Mouse (Mus musculus) intestine, postnatal 0 days (tissue): ENCODE results near the gene Slc12a1. TPM values are rescaled to one million over a fixed set of nuclear protein-coding genes. Genes with fewer than 3 reads are reported as not detected.

ENCODE experiments used
- ATAC-seq: fragments of 200-750 bp; cut with Nextera tagmentation; 2 replicates; pipeline ENCODE4 v1.8.0; 2017; ENCODE audit warnings: mild to moderate bottlenecking, moderate TSS enrichment, moderate library complexity
- H3K27ac ChIP-seq: fragments of 300-500 bp; sonication (generic); 2 replicates; pipeline ENCODE4 v1.5.1; 2014; ENCODE audit warnings: mild to moderate bottlenecking, low read depth, low read length, moderate library complexity
- H3K27me3 ChIP-seq: fragments of 300-500 bp; sonication (generic); replicated peaks from 2 replicates; pipeline ENCODE4 v1.6.1; 2014; ENCODE audit warnings: low read length, mixed read lengths; ENCODE audit not compliant: control insufficient read depth, insufficient read depth
- H3K36me3 ChIP-seq: fragments of 300-500 bp; sonication (generic); 2 replicates; pipeline ENCODE4 v1.6.1; 2014; ENCODE audit warnings: mild to moderate bottlenecking, moderate library complexity; ENCODE audit not compliant: control insufficient read depth, insufficient read depth
- H3K4me1 ChIP-seq: fragments of 300-500 bp; sonication (generic); replicated peaks from 2 replicates; pipeline ENCODE4 v1.6.1; 2014; ENCODE audit warnings: antibody characterized with exemption, low read length, mixed read lengths; ENCODE audit not compliant: control insufficient read depth, insufficient read depth
- H3K4me2 ChIP-seq: fragments of 300-500 bp; sonication (generic); replicated peaks from 2 replicates; pipeline ENCODE4 v1.6.1; 2014; ENCODE audit warnings: low read depth, mild to moderate bottlenecking, moderate library complexity
- H3K4me3 ChIP-seq: fragments of 300-500 bp; sonication (generic); 2 replicates; pipeline ENCODE4 v1.5.1; 2014; ENCODE audit warnings: low read depth, low read length
- H3K9ac ChIP-seq: fragments of 300-500 bp; sonication (generic); 2 replicates; pipeline ENCODE4 v1.6.1; 2014; ENCODE audit warnings: mild to moderate bottlenecking, low read depth, low read length
- H3K9me3 ChIP-seq: fragments of 300-500 bp; sonication (generic); 2 replicates; pipeline ENCODE4 v1.6.1; 2016; ENCODE audit warnings: mixed run types; ENCODE audit not compliant: control insufficient read depth
- CTCF ChIP-seq: sonication (generic); IDR thresholded peaks from 2 replicates; pipeline ENCODE4 v1.5.1; 2016; ENCODE audit warnings: low read depth, mild to moderate bottlenecking, control low read depth, antibody characterized with exemption, moderate library complexity
- WGBS: fragments of 180-500 bp; shearing (Covaris S2); extraction: QIAGEN DNeasy Blood & Tissue Kit; methylation state at CpG from one replicate; pipeline ENCODE4 v1.1.7; 2014; 5-methylcytosine and 5-hydroxymethylcytosine counted together
- polyA plus RNA-seq: library from polyadenylated mRNA; unstranded; fragments of >200 nt; fragmentation: Nextera tagmentation; extraction: Ambion mirVana; gene quantifications from 2 replicates; pipeline ENCODE4 v1.2.1, GENCODE M21; 2015

Slc12a1 gene
- polyA plus RNA-seq, 1 experiment from 2014 or later, result not detected

- Histone ChIP-seq H3K27ac (no peak overlapping the region), H3K4me3 (no peak overlapping the region), H3K4me2 (no peak overlapping the region), H3K9me3 (no peaks in the 10 kb centered on the region), H3K36me3 (no peaks in the 10 kb centered on the region), H3K9ac (no peak overlapping the region), H3K4me1 (no peaks in the 10 kb centered on the region), H3K27me3 (no peaks in the 10 kb centered on the region)
- no peak for ATAC-seq
- 96% methylated on average over 2 of the region's 2 CpGs for WGBS
- no peak for TF ChIP-seq CTCF
Observed at GRCm38 (mm10) chr2:125234049-125234448, 81.7 kb downstream of the Slc12a1 start.

DNA sequence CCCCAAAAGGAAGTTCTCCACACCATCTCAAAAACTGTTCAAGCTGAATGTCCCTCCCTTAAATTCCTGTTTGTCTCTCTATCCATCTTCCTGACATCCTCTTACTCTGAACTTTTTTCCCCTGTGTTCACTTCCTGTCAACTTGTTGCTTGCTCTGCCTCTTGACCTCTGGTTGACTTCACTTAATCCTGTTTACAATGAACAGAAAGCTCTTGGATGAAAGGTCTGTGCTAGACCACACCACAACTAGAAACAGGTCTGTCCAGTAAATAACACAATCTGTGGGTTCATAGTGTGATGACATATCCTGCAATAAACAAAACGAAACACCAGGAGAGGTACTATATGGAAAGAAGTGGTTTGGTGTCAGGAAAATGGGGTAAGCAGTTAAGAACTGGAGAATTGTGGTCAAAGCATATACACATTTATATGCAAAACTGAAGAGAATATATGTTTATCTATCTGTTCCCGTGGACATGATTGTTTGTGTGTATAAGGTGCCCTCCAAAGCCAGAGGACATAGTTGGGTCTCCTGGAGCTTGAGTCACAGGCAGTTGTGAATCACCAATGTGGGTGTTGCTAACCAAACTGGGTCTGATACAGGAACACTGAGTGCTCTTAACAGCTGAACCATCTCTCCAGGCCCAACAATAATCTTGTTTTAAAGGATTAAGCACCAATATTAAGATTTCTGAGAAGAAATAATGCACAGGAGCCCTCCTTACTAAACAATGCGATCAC, 93.4 kb downstream of the Slc12a1 start:
- WGBS, result 75% methylated on average over 3 of the region's 3 CpGs
- no peak for ATAC-seq
- H3K9ac ChIP-seq, result no peak overlapping the region

GRCm38 (mm10) chr2:125246669-125247068, 94.4 kb downstream of the Slc12a1 start:
- peak overlapping the region; percentile 71 for H3K4me3 ChIP-seq
- 13% methylated on average over 9 of the region's 9 CpGs for WGBS
- ATAC-seq, result no peak
- H3K4me1 ChIP-seq, result no peaks in the 10 kb centered on the region
- no peaks in the 10 kb centered on the region for H3K9me3 ChIP-seq
- TF ChIP-seq CTCF, result no peak
- peak overlapping the region; percentile 62; the same call in 1 of the 2 replicates for H3K9ac ChIP-seq
- H3K27me3 ChIP-seq, result no peaks in the 10 kb centered on the region
- H3K36me3 ChIP-seq, result 0 out of 2 replicates have a peak, but pooled peaks cover 3% of the 10 kb centered on the region
- H3K27ac ChIP-seq, result peak overlapping the region; percentile 88
- peak overlapping the region; percentile 97 for H3K4me2 ChIP-seq

More for the DNA sequence above, 93.4 kb downstream of the Slc12a1 start:
- no peak for TF ChIP-seq CTCF
- Histone ChIP-seq H3K27me3 (no peaks in the 10 kb centered on the region), H3K4me2 (no peak overlapping the region), H3K4me3 (no peak overlapping the region), H3K27ac (no peak overlapping the region), H3K36me3 (0 out of 2 replicates have a peak, but pooled peaks cover 3% of the 10 kb centered on the region), H3K9me3 (no peaks in the 10 kb centered on the region), H3K4me1 (no peaks in the 10 kb centered on the region)

DNA sequence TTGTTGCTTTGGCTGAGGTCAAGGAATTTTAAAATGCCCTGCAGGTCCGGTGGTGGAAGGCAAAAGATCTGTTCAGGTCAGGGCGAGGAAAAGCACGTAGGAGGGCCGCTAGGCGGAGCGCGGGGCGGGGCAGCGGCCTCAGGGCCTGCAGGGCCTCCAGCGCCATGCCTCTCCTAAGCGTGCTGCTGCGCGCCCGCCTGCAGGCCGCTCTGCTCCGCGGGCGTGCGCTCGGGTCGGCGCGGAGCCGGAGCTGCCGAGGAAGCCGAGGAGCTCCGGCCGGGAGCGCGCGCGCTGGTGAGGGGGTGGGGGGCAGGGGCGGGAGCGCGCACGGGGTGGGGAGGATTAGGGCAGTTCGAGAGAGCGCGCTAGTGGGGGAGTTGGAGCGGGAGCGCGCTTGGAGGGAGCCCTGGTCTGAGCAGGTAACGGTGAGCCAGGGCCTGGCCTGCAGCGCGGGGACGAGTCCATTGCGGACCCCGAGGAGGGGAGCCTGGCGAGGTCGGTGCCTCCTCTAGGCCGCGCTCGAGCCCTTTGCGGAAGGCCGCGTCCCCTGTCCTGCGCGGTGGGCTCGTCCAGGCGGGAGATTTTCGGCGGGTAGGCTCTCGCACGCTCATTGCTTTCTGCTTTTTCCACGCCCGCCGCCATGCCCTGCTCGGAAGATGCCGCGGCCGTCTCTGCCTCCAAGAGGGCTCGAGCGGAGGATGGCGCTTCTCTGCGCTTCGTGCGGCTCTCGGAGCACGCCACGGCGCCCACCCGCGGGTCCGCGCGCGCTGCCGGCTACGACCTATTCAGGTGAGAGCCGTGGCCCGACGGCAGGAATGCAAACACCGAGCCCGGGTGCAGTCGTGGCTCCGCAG, 95.0 kb downstream of the Slc12a1 start, which contains the start of gene Dut:
Gene Dut (plus strand): TSS at position 83 of the 854 bp plus-strand sequence.
- Histone ChIP-seq H3K4me3 (peak within 1 kb of the TSS; percentile 71), H3K36me3 (0 out of 2 replicates have a peak, but pooled peaks cover 3% of the 10 kb centered on the region), H3K9ac (peak within 1 kb of the TSS; percentile 62), H3K4me1 (no peaks in the 10 kb centered on the region), H3K27ac (peak within 1 kb of the TSS; percentile 88), H3K9me3 (no peaks in the 10 kb centered on the region), H3K4me2 (peak within 1 kb of the TSS; percentile 97), H3K27me3 (no peaks in the 10 kb centered on the region)
- ATAC-seq, result peak; percentile 99
- peak; percentile 63 for TF ChIP-seq CTCF
- WGBS, result under 1% methylated on average over 85 of the region's 96 CpGs

GRCm38 (mm10) chr2:125247962-125248235, 95.6 kb downstream of the Slc12a1 start:
- H3K4me2 ChIP-seq, result peak overlapping the region; percentile 97
- H3K4me3 ChIP-seq, result peak overlapping the region; percentile 71
- peak overlapping the region; percentile 62 for H3K9ac ChIP-seq
- H3K4me1 ChIP-seq, result no peaks in the 10 kb centered on the region
- no peaks in the 10 kb centered on the region for H3K9me3 ChIP-seq
- no peaks in the 10 kb centered on the region for H3K27me3 ChIP-seq
- H3K27ac ChIP-seq, result peak overlapping the region; percentile 88; the same call in 1 of the 2 replicates
- no peak for TF ChIP-seq CTCF
- 1% methylated on average over 9 of the region's 9 CpGs for WGBS
- ATAC-seq, result no peak
- H3K36me3 ChIP-seq, result 0 out of 2 replicates have a peak, but pooled peaks cover 3% of the 10 kb centered on the region

GRCm38 (mm10) chr2:125248256-125248655, 96.0 kb downstream of the Slc12a1 start:
- WGBS, result 1% methylated on average over 8 of the region's 8 CpGs
- peak overlapping the region; percentile 71 for H3K4me3 ChIP-seq
- peak overlapping the region; percentile 62 for H3K9ac ChIP-seq
- H3K27me3 ChIP-seq, result no peaks in the 10 kb centered on the region
- H3K9me3 ChIP-seq, result no peaks in the 10 kb centered on the region
- H3K4me2 ChIP-seq, result peak overlapping the region; percentile 97
- no peaks in the 10 kb centered on the region for H3K4me1 ChIP-seq
- H3K27ac ChIP-seq, result no peak overlapping the region
- no peak for ATAC-seq
- H3K36me3 ChIP-seq, result peaks cover 6% of the 10 kb centered on the region; the same call in 1 of the 2 replicates
- TF ChIP-seq CTCF, result no peak
